Mouse (Mus musculus): Measurements from ENCODE around the gene Capn13. TPM values are rescaled to one million over a fixed set of nuclear protein-coding genes. Genes with fewer than 3 reads are reported as not detected.

Gene Capn13
- polyA plus RNA-seq (2015; fragmentation: Nextera tagmentation; extraction: Ambion mirVana) = not detected in 2 replicates

DNA sequence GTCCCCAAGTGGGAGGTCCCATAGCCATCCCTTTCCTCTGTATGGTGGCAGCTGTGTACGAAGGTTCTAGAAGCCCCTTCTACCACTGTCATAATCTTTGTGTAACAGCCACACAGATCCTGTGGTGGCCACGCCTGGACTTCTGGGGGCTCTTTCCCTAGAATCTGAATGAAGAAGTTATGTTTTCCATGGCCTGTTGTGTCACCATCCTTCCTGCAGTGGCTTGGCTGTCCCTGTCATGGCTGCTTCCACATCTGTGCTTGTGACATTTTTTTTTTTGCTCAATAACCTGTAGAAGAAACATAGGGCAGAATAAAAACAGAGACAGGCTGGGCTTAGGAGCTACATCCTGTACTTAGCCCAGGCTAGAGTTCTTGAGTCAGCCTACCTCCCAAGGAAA lies at the start of gene Capn13:
Gene Capn13 (minus strand): TSS at position 5 of the 400 bp plus-strand sequence.
- Histone ChIP-seq H3K27ac (replicated peaks) (no peak within 1 kb of the TSS), H3K27me3 (replicated peaks) (no peaks in the 10 kb centered on the region), H3K9ac (no peak within 1 kb of the TSS), H3K9me3 (no peaks in the 10 kb centered on the region), H3K4me3 (no peak within 1 kb of the TSS), H3K4me2 (no peak within 1 kb of the TSS), H3K4me1 (peaks cover 7% of the 10 kb centered on the region), H3K36me3 (no peaks in the 10 kb centered on the region)
- no peak for ATAC-seq (ENCODE audit: extremely low read depth, insufficient number of reproducible peaks, low FRiP score, low TSS enrichment)
- 77% methylated on average over 2 of the region's 2 CpGs for WGBS

DNA sequence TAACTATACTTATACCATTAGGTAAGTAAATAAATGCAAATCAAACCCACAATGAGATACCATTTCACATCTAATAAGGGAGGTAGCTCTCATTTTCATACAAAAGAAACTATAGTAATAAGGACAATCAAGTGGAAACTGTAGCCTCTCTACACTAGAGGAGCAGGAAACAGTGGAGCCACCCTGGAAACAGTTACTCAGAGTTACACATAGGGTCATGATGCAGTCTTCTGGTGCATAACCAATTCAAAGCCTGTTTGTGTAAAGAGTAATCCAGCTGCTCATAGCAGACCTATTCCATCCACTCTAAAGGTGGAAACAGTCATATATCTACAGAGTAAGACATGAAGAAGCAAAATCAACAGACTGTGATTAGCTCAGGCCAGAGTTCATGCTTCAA lies 48.4 kb upstream of the Capn13 start:
- no peak overlapping the region for H3K27ac ChIP-seq (replicated peaks)
- no peak overlapping the region for H3K4me2 ChIP-seq
- no peaks in the 10 kb centered on the region for H3K36me3 ChIP-seq
- H3K9ac ChIP-seq = no peak overlapping the region
- H3K4me1 ChIP-seq = no peaks in the 10 kb centered on the region
- no peaks in the 10 kb centered on the region for H3K9me3 ChIP-seq
- H3K4me3 ChIP-seq = no peak overlapping the region
- H3K27me3 ChIP-seq (replicated peaks) = no peaks in the 10 kb centered on the region
- no peak for ATAC-seq (ENCODE audit: extremely low read depth, insufficient number of reproducible peaks, low FRiP score, low TSS enrichment)

DNA sequence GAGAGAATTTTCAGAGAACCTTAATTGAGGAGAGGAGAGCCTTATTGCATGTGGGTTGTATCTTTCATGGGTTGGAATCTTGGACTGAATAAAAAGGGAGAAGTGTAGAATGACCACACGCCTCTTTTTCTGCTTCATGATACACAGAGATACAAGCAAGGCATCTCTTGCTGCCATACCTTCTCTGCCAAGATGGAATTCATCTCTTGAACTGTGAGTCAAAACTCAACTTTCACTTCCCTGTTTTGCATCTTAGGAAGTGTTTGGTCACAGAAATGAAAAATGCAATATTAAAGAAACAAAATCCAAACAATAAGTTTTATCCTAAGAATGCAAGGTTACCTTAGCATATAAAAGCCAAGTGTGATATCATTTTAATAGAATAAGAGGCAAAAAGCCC lies 40.1 kb upstream of the Capn13 start:
- H3K9ac ChIP-seq = no peak overlapping the region
- 85% methylated on average over 1 of the region's 1 CpGs for WGBS
- H3K4me2 ChIP-seq = no peak overlapping the region
- H3K4me1 ChIP-seq = no peaks in the 10 kb centered on the region
- no peaks in the 10 kb centered on the region for H3K9me3 ChIP-seq
- no peaks in the 10 kb centered on the region for H3K36me3 ChIP-seq
- no peak overlapping the region for H3K27ac ChIP-seq (replicated peaks)
- no peak for ATAC-seq (ENCODE audit: extremely low read depth, insufficient number of reproducible peaks, low FRiP score, low TSS enrichment)
- H3K27me3 ChIP-seq (replicated peaks) = no peaks in the 10 kb centered on the region
- no peak overlapping the region for H3K4me3 ChIP-seq

DNA sequence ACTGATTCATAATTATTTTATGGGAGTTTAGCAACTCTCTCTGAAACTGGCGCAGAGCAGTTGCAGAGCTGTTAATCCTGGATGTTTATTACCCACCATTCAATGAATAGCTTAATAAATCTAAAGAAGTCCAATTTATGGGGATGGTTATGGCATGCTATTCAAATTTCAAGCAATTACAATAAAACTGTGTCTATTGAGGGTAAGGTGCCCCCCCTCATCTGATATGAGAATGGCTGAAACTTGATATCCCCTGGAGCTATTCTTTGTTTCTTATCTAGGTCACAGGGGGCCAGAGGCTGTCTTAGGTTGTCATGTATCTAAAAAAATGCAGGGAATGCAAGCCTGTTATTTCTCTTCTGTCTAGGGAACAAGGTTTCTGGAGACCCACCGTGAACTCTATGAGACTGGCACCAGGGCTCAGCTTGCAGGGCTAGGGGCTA lies 31.9 kb upstream of the Capn13 start:
- WGBS = 32% methylated on average over 2 of the region's 2 CpGs
- Histone ChIP-seq H3K4me2 (peak overlapping the region; percentile 30; the same call in 1 of the 2 replicates), H3K27ac (replicated peaks) (peak overlapping the region; percentile 67), H3K36me3 (no peaks in the 10 kb centered on the region), H3K9ac (no peak overlapping the region), H3K4me3 (no peak overlapping the region), H3K27me3 (replicated peaks) (no peaks in the 10 kb centered on the region), H3K9me3 (no peaks in the 10 kb centered on the region), H3K4me1 (peaks cover 24% of the 10 kb centered on the region)
- ATAC-seq (ENCODE audit: extremely low read depth, insufficient number of reproducible peaks, low FRiP score, low TSS enrichment) = no peak

DNA sequence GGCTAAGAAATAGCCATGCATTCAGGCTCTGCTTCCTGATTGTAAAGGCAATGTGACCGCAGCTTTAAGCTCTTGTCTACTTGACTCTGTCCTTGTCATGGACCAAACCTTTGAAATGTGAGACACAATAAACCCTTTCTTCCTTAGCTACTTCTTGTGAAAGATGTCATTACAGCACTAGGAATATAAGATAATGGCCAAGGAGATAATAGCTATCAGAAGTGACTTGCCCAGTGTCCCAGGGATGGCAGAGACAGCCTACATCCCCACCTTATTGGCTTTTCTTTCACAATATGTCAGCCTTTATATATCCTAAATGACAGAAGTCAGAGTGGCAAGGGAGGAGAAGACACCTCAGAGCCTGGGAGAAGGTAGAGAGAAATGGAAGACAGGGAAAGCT lies 31.4 kb upstream of the Capn13 start:
- no peak for ATAC-seq (ENCODE audit: extremely low read depth, insufficient number of reproducible peaks, low FRiP score, low TSS enrichment)
- Histone ChIP-seq H3K9ac (no peak overlapping the region), H3K27me3 (replicated peaks) (no peaks in the 10 kb centered on the region), H3K36me3 (no peaks in the 10 kb centered on the region), H3K9me3 (no peaks in the 10 kb centered on the region), H3K4me1 (peaks cover 24% of the 10 kb centered on the region), H3K4me2 (no peak overlapping the region), H3K27ac (replicated peaks) (peak overlapping the region; percentile 67), H3K4me3 (no peak overlapping the region)
- WGBS = 73% methylated on average over 1 of the region's 1 CpGs

DNA sequence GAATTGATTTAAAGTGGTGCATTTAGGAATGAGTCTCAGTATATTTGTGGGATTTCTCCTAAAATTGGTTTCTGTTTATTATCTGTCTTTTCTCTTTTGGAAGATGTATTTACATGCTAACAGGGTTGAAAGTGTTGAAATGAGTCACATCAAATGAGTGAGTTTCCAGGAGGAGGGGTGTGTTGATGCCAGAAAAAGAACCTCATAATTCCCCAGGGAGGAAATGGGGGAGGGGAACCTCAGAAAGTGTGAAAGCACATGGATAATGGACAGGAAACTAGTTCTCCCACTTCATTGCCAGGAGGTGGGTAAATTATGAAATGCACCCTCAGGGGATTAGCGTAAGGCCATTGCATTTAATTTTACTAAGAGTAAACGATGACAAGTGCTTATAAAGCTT lies 16.7 kb upstream of the Capn13 start:
- ATAC-seq (ENCODE audit: extremely low read depth, insufficient number of reproducible peaks, low FRiP score, low TSS enrichment) = no peak
- WGBS = 61% methylated on average over 2 of the region's 2 CpGs

DNA sequence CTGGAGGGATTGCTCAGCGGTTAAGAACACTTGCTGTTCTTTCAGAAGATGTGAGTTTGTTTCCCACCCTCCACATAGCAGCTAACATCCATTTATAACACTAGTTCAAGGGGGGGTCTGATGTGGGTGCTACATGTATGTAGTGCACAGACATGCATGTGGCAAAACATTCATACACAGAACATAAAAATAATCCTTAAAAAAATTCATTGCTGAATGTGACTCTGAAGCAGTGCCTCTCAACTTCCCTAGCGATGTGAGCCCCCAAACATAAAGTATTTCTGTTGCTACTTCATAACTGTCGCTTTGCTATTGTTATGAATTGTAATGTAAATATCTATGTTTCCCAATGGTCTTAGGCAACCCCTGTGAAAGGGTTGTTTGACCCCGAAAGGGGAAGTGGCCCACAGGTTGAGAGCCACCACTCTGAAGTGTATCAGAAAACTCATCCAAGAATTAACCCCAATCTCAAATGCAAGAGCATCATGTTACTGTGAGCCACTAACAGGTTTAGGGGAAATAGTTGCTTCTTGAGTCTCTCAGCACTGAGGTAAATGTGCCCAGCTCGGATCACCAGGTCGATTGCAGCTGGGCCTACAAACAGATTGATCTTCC lies 15.6 kb upstream of the Capn13 start:
- H3K27ac ChIP-seq (replicated peaks) = no peak overlapping the region
- H3K4me3 ChIP-seq = no peak overlapping the region
- no peak overlapping the region for H3K9ac ChIP-seq
- H3K36me3 ChIP-seq = no peaks in the 10 kb centered on the region
- no peaks in the 10 kb centered on the region for H3K27me3 ChIP-seq (replicated peaks)
- ATAC-seq (ENCODE audit: extremely low read depth, insufficient number of reproducible peaks, low FRiP score, low TSS enrichment) = no peak
- H3K9me3 ChIP-seq = no peaks in the 10 kb centered on the region
- peaks cover 6% of the 10 kb centered on the region for H3K4me1 ChIP-seq
- 70% methylated on average over 6 of the region's 6 CpGs for WGBS
- no peak overlapping the region for H3K4me2 ChIP-seq

More for the DNA sequence above, 16.7 kb upstream of the Capn13 start:
- H3K27me3 ChIP-seq (replicated peaks) = no peaks in the 10 kb centered on the region
- H3K36me3 ChIP-seq = no peaks in the 10 kb centered on the region
- H3K9ac ChIP-seq = no peak overlapping the region
- H3K4me2 ChIP-seq = no peak overlapping the region
- H3K4me1 ChIP-seq = no peaks in the 10 kb centered on the region
- H3K9me3 ChIP-seq = no peaks in the 10 kb centered on the region
- H3K27ac ChIP-seq (replicated peaks) = no peak overlapping the region
- H3K4me3 ChIP-seq = no peak overlapping the region

DNA sequence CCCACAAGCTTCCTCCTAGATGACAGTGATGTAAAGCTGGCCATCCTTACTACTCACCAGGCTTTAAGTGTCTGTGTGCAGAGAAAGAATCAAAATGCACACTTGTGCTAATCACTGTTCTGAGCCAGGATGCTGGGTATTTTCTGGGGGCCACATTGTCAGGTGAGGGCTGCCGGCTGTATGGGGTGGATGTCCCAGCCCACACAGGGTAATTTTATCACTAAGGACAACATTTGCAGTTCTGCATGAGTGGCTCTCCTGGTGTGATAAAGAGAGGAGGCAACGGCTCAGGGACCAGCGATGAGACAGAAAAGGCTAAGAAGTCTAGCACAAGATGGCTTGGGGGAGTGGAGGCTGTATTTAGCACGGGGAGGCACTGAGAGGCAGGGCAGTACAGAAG lies 11.2 kb upstream of the Capn13 start:
- no peak for ATAC-seq (ENCODE audit: extremely low read depth, insufficient number of reproducible peaks, low FRiP score, low TSS enrichment)
- no peak overlapping the region for H3K4me2 ChIP-seq
- no peak overlapping the region for H3K4me3 ChIP-seq
- no peak overlapping the region for H3K27ac ChIP-seq (replicated peaks)
- H3K9me3 ChIP-seq = no peaks in the 10 kb centered on the region
- no peaks in the 10 kb centered on the region for H3K27me3 ChIP-seq (replicated peaks)
- peaks cover 12% of the 10 kb centered on the region for H3K4me1 ChIP-seq
- WGBS = 17% methylated on average over 4 of the region's 4 CpGs
- H3K36me3 ChIP-seq = no peaks in the 10 kb centered on the region
- no peak overlapping the region for H3K9ac ChIP-seq

DNA sequence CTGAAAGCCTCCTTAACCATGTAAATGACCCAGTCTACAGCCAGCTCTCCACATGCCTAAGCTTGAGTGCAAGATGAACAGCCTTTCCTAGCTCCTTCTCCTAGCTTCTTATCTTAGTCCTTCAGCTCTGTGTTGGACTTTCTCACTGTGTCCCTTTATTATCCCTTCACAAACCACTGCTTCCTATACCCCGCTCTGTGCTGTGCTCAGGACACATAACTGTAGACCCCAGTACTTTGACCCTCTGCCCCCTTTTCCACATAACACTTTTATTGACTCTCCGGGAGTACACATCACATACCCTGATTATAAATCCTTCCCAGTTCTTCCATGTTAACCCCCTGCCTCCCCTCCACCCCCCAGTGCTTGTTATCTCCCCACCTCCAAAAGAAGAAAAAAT lies 606 bp upstream of the Capn13 start:
- Histone ChIP-seq H3K36me3 (no peaks in the 10 kb centered on the region), H3K27ac (replicated peaks) (no peak overlapping the region), H3K9me3 (no peaks in the 10 kb centered on the region), H3K9ac (no peak overlapping the region), H3K27me3 (replicated peaks) (no peaks in the 10 kb centered on the region), H3K4me2 (no peak overlapping the region), H3K4me3 (no peak overlapping the region), H3K4me1 (peaks cover 7% of the 10 kb centered on the region)
- no peak for ATAC-seq (ENCODE audit: extremely low read depth, insufficient number of reproducible peaks, low FRiP score, low TSS enrichment)
- WGBS = 71% methylated on average over 2 of the region's 2 CpGs

DNA sequence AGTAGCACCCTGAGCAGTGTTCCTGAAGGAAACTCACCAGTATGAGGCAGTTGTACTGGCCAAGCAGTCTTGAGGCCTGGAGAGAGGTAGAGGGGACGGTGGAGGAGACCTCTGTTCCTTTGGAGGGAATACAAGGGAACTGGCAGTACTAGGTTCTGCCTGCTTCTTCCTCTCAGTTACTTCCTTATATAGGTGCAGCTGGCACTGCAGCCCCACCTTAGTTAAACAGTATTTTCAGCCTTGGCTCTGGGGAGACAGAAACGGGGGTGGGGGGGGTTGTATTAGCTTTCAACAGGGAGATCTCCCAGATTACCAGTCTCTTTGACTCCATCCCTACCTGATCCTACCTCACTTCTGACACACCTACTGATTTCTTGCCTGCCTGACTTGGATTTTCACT lies 1.5 kb downstream of the Capn13 start:
- no peak overlapping the region for H3K27ac ChIP-seq (replicated peaks)

DNA sequence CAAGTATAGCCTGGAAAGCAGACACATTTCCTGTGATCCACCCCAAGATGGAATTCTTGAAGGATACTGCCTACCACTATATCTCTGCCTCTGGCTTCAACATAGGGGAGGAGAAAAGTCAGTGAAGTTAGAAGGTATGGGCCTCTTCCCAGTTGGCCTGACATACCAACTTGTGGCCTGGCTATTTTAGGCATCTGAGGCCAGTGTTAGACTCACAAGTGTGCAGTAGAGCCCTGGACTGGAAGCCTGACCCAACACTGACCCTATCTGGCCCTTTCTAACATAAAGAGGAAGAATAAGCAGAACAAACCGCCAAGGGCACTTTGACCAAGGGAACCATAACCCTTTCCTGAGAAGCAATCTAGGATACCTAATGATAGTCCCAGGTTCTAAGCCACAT lies 7.3 kb downstream of the Capn13 start:
- H3K27ac ChIP-seq (replicated peaks) = no peak overlapping the region
- no peaks in the 10 kb centered on the region for H3K36me3 ChIP-seq
- H3K4me2 ChIP-seq = no peak overlapping the region
- WGBS = 72% methylated on average over 1 of the region's 1 CpGs
- ATAC-seq (ENCODE audit: extremely low read depth, insufficient number of reproducible peaks, low FRiP score, low TSS enrichment) = no peak
- H3K9me3 ChIP-seq = no peaks in the 10 kb centered on the region
- H3K4me3 ChIP-seq = no peak overlapping the region
- H3K9ac ChIP-seq = no peak overlapping the region
- H3K4me1 ChIP-seq = peaks cover 12% of the 10 kb centered on the region
- H3K27me3 ChIP-seq (replicated peaks) = no peaks in the 10 kb centered on the region

More for the DNA sequence above, 1.5 kb downstream of the Capn13 start:
- Histone ChIP-seq H3K9ac (no peak overlapping the region), H3K27me3 (replicated peaks) (no peaks in the 10 kb centered on the region), H3K4me3 (no peak overlapping the region), H3K36me3 (no peaks in the 10 kb centered on the region), H3K4me1 (peaks cover 7% of the 10 kb centered on the region), H3K4me2 (no peak overlapping the region), H3K9me3 (no peaks in the 10 kb centered on the region)
- 42% methylated on average over 2 of the region's 2 CpGs for WGBS
- no peak for ATAC-seq (ENCODE audit: extremely low read depth, insufficient number of reproducible peaks, low FRiP score, low TSS enrichment)

DNA sequence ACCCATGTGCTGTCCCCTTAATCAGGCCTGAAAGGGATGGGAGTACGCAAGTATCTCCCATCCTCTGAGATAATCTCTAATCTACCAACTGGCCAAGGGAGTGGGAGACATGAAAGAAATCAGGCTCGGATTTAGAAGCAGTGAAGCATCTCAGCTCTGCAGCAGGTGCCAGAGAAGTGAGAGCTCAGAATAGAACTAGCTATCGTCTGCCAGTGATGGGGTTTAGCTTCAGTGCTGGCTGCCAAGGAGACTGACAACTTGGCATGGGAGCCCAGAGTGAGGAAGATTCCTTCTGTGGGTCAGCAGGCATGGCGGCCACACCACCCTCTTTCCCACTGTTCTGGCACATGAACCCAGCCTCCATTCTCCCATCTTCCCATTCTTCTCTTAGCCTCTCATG lies 8.9 kb downstream of the Capn13 start:
- Histone ChIP-seq H3K36me3 (no peaks in the 10 kb centered on the region), H3K4me3 (no peak overlapping the region), H3K4me2 (no peak overlapping the region), H3K9ac (no peak overlapping the region), H3K9me3 (no peaks in the 10 kb centered on the region), H3K4me1 (peaks cover 7% of the 10 kb centered on the region; the same call in 1 of the 2 replicates), H3K27me3 (replicated peaks) (no peaks in the 10 kb centered on the region), H3K27ac (replicated peaks) (no peak overlapping the region)
- ATAC-seq (ENCODE audit: extremely low read depth, insufficient number of reproducible peaks, low FRiP score, low TSS enrichment) = no peak
- WGBS = 45% methylated on average over 4 of the region's 4 CpGs

Measured in heart, embryonic 13.5 days (tissue).